Mouse (Mus musculus) cerebellum, adult 2 months (tissue): ENCODE data around the gene Ppa2.

Experiments
- CTCF ChIP-seq: fragments of 200-500 bp; IDR thresholded peaks from 2 replicates; pipeline ENCODE4 v1.5.1; 2011; ENCODE audit warnings: low read depth, mild to moderate bottlenecking, control low read depth, low read length, moderate library complexity, borderline replicate concordance; ENCODE audit not compliant: insufficient read depth
- POLR2A ChIP-seq: fragments of 200-500 bp; IDR thresholded peaks from 2 replicates; pipeline ENCODE4 v1.6.1; 2011; ENCODE audit warnings: low read length, control low read depth, borderline replicate concordance; ENCODE audit not compliant: insufficient read depth

DNA sequence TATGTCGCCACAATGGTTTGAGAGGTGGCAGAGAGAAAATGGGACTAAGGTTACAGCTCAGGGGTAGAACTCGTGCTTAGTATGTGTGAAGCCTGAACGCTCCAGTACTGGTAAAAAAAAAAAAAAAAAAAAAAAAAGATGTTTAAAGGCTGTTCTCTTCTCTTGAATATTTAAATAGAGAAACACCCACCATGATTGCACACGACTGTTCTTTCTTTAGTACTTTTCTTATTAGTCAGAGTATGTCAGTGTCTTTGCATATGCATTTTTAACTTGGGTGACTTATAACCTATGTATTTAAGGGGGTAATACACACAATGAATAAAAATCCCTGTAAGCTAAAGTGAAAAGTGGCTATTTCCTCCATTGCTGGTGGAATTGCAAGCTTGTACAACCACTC, 104.8 kb downstream of the Ppa2 start:
- no peak for TF ChIP-seq CTCF
- TF ChIP-seq POLR2A = no peak
